Mouse (Mus musculus) ovary, adult 18-20 months (tissue): ENCODE measurements around the gene Brox.
"Not testable (repeated sequence)": the region's sequence is repeated elsewhere in the genome, so short reads cannot be mapped to it uniquely, and the experiment has no call there.

Source experiments
- DNase-seq: peaks from one replicate; pipeline ENCODE4 v3.0.0; 2022; ENCODE audit warnings: low spot score, mixed read lengths

Gene Brox

GRCm38 (mm10) chr1:183296877-183297383 is at the start of gene Brox:
Brox (minus strand) TSS chr1:183297269.
- peak; percentile 85 for DNase-seq

DNA sequence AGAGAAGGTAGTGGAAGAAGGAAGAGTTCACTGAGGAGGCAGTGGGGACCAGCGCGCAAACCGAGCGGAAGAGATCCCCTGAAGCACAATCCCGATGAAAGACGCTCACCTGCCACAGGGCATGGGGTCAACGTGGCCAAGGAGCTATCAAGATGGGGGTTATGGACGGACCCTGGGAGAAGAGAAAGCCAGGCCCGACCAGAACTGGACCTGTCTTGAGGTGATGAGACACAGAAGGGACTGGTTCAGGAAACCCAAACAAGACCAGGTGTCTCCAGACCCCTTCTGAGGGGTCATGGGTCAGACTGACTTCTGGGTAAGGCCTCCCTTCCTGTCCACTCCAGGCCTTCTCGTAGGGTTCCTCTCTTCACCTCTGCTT is 48.7 kb upstream of the Brox start:
- no peak for DNase-seq

DNA sequence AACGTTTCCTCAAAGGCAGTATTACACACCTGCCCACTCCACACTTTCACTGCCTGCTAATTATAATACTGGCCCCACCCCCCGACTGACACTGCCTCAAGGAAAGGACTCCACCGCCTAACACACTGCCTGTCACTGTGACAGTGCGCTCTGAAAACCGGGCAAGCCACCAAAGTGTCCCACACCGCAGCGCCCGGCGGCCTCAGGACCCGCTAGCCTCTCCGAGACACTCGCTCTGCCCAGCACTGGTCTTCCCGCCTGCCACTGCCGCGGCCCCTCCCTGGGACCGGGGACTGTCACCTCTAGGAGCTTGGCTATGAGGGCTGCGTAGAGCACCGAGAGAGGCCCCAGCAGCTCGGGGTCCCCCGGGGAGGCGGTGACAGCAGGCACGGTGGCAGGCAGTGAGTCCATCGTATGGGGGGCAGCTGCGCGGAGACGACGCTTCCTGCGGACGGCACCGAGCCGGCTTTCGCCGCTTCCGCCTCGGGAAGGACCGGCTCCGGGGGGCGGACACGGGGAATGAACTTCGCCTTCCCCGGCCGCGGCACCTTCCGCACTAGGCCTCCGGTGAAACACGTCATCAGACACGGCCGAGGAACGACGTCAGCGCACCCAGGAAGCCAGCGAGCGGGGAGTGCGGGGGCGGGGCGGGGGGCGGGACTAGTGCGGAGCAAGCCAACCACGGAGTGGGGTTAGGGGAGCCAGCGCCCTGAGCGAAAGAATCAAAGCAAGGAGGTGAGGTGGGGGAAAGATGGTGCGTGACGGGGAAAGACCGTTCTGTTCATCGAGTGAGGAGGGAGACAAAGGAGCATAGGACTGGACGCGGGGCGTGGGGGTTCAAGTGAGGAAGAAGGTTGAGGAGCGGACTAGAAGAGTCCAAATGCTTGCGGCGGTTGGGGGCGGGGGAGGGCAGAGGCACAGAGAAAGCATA is 48.1 kb upstream of the Brox start:
- peak; percentile 77 for DNase-seq

- not testable (repeated sequence) for DNase-seq
Observed at GRCm38 (mm10) chr1:183342902-183343301, 45.8 kb upstream of the Brox start.

- DNase-seq: no peak
Observed at GRCm38 (mm10) chr1:183327171-183327570, 30.1 kb upstream of the Brox start.

GRCm38 (mm10) chr1:183324433-183324832 is 27.4 kb upstream of the Brox start:
- DNase-seq: no peak

- DNase-seq: no peak
Observed at GRCm38 (mm10) chr1:183323923-183324322, 26.9 kb upstream of the Brox start.

DNA sequence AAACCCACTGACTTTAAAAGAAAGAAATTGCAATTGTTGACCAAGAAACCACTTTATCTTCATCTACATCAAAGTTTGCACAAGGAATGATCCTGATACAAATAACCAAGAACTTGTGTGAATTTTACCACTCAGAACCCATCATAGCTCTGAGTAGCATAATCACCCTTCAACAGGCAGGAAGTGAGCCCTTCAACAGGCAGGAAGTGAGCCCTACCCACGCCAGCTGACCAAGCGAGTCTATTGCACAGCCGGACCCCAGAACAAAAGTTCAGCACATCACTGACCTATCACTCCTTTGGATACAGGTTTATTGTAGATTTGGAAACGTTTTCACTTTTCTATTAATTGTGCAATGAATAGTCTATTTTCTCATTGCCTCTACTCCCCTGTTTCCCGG is 25.4 kb upstream of the Brox start:
- DNase-seq: not testable (repeated sequence)

- no peak for DNase-seq
Observed at GRCm38 (mm10) chr1:183320708-183321107, 23.6 kb upstream of the Brox start.

DNA sequence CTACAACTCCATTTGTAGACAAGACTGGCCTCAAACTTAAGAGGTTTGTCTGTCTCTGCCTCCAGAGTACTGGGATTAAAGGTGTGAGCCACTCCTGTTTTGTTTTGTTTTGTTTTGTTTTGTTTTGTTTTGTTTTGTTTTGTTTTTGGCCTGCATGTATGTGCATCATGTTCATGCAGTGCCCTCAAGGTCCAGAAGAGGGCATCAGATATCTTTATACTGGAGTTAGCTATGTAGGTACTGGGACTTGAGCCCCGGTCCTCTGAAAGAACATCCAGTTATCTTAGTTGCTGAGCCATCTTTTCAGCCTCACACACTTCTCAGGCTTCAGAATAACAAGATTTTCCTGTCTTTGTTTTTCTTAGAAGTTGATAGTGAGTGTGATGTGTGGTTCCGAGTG is 18.7 kb upstream of the Brox start:
- DNase-seq: no peak

GRCm38 (mm10) chr1:183312076-183312475 is 15.0 kb upstream of the Brox start:
- DNase-seq: no peak

- not testable (repeated sequence) for DNase-seq
Observed at GRCm38 (mm10) chr1:183309601-183310000, 12.5 kb upstream of the Brox start.

DNA sequence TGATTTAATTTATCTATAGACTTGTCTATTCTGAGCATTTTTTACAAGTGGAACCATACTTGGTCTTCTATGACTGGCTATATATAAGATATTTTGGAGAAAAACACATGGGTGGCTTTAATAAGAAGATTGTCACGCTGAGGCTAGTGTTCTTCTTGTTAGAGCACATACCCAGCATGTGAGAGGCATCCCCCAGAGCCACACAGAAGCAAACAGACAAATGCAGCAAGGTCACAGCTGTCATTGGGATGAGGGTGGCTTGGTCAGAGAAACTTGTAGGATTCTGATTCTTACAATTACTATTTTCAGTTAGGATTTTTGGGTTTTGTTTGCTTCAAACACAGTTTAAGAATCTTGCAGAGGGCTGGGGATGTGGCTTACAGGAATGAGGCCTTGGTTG is 11.4 kb upstream of the Brox start:
- DNase-seq: no peak

- no peak for DNase-seq
Observed at GRCm38 (mm10) chr1:183307555-183307954, 10.5 kb upstream of the Brox start.

DNA sequence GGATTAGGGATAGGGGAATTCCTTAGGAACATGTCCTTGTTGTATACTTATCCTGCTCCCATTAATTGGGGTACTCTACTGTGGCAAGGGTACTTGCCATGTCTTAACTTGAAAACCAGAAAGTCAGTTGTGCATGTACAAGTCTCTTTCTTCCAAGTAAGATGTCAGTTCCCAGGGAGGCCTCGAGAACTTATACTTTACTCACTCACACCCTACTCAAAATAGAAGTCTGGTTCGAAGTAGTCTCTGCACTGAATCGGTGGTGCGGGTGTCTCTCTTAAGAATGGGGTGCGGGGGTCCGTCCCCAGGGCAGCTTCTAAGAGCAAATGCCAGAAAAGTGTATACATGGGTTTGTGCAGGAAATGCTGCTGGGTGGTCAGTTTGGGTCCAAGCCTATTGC is 2.1 kb upstream of the Brox start:
- DNase-seq: peak; percentile 94

GRCm38 (mm10) chr1:183297886-183298489 is 919 bp upstream of the Brox start:
- DNase-seq: peak; percentile 4

DNA sequence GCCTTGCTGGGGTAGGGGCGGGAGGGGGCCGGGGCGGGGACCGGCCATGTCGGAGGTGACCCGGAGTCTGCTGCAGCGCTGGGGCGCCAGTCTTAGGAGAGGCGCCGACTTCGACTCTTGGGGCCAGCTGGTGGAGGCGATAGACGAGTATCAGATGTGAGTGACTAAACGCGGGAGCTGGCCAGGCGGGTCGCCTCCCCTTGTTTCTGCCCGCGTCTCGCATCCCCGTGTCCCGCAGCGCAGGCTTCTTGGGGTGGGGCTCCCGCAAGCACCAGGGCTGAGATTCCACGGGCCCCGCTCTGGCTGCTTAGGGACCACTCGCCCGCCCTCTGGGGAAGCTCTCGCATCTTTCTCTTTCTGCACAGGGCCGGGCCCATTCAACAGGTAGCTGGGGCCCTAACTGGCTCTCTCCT is 410 bp upstream of the Brox start:
- DNase-seq: no peak

DNA sequence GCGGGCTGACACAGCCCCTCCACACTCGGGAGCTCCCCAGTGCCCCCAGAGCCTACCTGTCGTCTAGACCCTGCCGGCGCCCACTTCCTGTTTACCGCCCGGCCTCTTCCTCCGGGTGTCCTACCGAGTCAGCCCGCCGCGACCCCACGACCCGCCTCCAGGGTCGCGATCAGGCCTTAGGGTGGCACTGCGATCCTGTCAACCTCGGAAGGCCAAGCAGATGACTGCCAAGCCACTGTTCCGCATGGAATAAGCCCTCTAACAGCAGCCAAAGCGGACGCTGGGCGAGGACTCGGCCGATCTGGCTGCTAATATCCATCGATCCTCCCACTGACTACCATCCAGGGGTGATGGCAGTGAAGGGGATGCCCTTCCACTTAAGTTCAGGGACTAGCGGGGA is 604 bp downstream of the Brox start, which contains the start of gene Aida:
Aida (plus strand) TSS at position 126 of the 400 bp plus-strand sequence.
- peak; percentile 6 for DNase-seq

DNA sequence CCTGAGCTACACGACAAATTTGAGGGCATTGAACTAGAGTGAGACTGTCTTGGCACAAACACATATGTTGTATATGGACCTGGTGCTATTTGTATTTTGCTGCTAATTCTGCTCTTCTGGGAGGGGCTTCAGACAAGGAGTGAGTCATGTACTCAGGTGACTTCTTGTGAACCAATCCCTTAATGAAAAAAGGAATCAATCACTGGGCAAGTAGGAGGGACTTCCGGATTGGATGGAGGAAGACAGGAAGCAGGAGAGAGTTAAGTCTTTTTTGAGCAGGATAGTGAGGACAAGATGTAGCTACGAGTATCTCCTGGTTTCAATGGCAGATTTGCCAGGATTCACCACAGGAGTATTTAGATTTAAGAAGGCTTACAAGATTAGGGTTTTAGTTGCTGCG is 7.5 kb downstream of the Brox start:
- DNase-seq: no peak

GRCm38 (mm10) chr1:183288351-183288750 is 8.7 kb downstream of the Brox start:
- no peak for DNase-seq

DNA sequence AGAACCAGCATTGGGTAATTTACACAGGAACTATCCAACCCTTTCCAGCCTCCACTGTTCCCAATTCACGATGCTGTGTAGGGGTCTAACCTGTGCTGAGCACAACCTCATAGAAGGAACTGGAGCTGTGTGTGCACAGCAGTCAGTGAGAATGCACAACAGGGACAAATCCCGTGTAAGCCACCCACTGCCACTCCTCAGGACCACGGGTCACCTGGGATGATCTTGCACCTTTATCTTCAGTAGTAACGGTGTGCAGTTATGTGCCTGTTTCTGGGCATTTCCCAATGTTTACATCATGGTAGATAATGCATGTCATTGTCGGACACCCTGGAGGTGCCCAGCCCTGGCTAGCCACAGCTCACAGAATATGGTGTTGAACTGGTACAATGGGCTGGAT is 21.3 kb downstream of the Brox start:
- no peak for DNase-seq

- DNase-seq: no peak
Observed at GRCm38 (mm10) chr1:183274385-183274784, 22.7 kb downstream of the Brox start.
